Mouse (Mus musculus) hindlimb bud, embryonic 11.5 days (tissue): ENCODE results near the gene Bcl11b.

Experiments
- DNase-seq: peaks from one replicate; pipeline ENCODE4 v3.0.0-alpha.2; 2012; ENCODE audit warnings: low read depth, low spot score; ENCODE audit errors: extremely low spot score

The Bcl11b gene

DNA sequence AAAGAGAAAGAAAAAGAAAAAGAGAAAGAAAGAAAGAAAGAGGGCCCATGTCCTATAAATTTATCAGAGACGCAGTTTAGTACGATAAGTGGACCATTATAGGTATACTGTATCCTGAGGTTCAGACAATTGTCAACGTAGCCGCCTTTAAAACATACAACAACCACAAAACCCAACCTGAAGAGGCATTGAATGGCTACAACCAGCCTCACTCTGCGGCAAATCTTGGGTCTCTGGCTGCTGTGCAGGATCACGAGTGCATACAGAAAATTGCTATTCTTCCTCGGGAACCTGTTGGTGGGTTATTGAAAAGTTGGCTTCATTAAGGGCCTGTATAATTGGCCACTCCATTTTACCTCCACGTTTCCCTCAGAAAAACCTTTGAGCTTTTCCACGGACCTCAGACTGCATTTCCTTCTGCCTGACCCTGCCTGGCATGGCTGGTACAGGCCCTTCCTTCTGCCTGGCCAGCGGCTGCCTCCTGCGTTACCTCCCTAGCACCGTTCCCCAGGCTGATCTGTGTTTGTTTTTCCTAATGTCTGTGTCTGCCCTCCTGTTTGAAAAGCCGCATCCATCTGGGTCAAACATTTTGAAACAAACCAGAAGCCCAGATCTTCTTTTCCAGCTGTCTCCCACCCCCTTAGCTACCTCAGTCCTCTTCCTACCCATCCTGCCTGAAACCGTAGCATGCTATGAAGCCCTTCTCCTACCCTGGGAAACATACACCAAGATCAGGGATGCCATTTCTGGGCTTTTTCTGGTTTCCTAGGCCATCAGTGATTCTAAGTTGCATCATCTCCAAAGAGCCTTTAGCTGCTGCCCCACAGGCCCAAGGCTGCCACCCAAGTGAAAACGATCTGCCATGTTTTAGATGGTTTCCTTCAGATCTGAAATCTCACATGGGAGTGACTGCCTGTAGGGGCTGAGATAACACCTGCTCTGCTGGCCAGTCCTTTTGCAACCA is 3.4 kb downstream of the Bcl11b start:
- no peak for DNase-seq

DNA sequence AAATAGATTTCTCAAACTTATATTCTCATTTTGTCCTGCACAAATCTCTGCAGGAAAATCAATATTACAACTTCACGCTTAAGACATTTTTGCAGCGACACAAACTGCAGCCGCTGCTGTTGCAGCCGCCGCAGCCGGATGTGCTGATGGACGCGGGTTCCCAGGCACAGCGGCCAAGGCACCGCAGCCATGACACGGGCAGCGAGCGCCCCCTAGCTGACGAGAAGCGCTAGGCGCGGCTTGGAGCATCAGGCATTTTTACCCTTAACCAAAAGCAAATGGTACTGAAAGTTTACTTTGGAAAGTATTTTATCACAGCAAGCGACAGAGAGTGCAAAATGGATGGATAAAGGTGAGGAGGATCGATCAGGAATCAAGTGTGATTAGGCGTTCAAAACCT is 4.7 kb downstream of the Bcl11b start:
- no peak for DNase-seq

DNA sequence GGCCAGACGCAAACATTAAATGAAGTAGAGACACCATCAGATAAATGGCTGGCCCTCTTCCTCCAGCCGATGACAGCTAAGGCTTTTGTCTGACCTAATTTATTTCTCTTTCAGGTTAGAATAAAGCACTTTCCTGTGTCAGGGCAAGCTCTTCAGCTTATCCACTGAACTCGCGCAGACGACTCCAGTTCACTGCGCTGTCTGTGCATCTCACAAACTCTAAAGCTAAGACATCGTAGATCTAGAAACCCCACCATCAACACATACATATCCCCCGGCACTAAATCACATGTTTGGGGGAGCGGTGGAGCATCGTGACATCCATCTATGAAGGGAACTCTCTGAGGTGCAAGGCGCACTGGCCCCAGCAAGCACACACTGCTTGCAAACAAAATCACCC is 5.5 kb downstream of the Bcl11b start:
- no peak for DNase-seq

DNA sequence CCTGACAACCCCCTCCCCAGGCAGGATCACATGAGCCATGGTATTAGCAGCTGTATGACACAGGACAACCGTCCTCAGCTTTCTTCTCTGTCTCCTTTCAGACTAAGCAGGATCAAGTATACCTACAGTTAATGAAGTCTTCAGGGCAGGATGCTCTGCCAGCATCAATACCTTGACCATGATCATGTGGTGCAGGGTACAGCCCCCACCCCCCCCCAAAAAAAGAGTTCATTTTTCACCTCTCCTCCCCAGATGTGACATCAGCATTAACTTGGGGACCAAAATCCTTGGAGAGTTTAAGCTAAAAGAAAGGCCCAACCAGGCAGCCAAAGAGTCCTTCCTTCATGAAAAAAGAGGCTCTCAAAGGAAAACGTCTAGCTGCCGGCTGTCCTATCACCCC is 6.2 kb downstream of the Bcl11b start:
- no peak for DNase-seq

DNA sequence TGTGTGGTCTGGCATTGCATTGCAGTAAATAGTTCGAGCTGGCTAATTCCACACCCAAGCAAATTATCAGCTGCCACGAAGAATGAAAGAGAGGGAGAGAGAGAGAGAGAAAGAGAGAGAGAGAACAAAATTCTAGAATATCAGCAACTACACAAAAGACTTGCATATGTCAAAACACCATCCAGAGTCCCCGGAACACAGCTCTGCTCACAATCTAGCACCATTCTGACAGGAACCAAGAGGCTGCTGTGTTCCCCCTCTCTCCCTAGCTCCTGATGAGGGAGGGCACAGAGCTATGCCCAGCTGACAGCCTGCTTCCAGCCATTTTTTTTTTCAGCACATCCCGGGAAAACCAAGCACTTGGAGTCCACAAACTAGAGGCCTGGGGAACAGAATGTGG is 6.6 kb downstream of the Bcl11b start:
- DNase-seq, result no peak

DNA sequence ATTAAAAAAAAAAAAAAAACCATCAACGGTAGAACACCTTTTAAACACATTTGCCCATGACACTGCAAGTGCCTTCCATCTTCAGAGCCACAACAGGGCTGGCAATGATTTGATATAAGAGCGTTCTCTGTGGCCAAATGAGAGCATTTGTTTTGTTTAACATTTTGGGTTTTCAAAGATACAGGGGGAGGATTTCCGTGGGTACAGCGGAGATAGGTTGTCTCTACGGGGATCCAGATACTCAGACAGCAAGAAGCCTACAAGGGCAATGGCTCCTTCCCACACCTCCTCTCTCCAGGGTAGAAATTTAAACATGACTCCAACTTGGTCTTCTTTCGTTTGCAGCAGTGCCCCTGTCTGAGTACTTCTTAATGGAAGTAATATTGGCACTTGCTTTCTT is 7.2 kb downstream of the Bcl11b start:
- DNase-seq, result no peak

DNA sequence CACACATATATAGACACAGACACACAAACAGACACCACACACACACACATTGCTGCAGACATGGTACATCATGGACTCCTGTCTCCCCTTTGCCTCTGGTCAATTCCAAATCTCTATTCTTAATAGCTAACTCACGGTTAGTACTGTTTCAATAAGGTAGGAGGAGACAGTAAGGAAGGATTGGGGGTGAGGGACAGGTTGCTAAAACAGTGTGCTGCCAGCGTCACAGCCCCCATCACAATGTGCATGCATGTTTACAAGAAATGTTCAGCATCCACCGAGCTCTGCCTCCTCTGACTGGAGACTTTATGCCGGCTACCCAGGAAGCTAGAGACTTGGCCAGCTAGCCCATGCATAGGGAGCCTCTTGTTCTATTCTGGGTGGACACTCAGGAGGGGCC is 9.0 kb downstream of the Bcl11b start:
- DNase-seq, result no peak

DNA sequence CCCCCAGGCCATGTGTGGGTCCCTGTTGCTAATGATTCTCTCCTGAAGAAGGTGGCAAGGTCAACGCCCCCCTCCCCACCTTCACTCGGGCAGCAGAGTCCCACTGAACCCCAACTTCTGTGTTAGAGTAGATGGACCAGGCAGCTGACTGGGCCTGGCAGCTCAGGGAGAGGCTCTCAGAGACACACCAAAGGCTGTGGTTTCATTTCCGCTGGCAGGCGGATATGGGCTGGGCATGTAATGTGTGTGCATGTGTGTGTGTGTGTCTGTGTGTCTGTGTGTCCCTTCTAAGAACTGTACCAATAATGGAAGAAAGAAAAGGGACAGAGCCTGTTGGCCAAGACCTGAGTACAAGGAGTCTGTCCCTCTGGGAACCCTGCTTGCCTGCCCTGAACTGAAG is 10.4 kb downstream of the Bcl11b start:
- DNase-seq, result no peak

DNA sequence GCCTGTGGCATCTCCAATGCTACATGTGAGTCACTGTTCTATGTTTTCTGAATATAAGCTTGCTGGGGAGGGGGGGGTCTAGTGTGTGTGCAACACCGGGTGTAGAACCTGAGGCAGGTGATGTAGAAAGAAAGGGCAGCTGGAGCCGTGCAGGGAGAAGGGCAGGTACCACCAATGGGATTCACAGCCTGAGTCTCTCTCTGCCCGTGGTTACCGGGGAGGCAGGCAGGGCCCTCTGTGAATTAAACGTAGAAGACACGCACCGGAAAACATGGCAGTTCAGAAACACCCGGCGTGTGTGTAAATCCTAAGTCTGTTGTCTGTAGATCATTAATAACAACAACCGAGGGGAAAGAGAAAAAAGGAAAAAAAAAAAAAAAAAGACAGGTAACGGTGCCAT is 12.2 kb downstream of the Bcl11b start:
- DNase-seq, result no peak

DNA sequence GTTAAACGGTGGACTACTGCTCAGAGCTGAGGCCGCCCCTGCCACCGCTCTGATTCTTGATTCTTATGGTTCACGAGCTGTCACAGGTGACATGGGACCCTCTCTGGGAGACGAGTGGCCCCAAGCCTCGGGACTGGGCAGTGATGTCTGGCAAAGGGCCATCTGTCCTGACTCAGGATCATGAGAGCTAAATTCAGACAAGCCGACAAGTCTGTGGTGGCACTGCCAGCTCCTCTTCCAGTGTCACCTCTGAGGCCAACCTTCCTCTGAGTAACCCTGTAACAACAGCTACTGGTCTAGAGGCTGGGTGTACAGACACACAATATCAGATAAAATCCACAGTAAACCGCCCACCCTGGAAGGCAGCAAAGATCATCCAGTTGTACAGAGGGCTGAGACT is 20.2 kb downstream of the Bcl11b start:
- DNase-seq, result no peak

DNA sequence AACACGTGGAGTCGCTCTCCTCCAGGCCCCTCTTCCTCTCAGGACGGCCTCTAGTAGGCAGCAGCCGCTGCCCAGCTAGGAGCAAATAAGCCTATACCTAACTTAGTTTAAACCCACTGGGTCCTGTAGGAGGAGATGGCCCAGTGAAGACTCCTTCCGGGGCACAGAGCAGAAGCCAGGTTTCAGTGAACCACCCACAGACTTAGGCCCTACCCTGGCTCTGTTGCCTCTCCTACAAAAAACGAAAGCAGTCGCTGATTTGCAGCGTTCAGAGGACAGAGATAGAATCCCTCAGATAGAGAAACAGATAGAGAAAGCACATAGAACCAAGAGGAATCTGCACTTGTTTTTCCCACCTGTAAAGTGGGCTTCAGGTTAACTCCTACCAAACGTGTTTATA is 21.1 kb downstream of the Bcl11b start:
- DNase-seq, result no peak

DNA sequence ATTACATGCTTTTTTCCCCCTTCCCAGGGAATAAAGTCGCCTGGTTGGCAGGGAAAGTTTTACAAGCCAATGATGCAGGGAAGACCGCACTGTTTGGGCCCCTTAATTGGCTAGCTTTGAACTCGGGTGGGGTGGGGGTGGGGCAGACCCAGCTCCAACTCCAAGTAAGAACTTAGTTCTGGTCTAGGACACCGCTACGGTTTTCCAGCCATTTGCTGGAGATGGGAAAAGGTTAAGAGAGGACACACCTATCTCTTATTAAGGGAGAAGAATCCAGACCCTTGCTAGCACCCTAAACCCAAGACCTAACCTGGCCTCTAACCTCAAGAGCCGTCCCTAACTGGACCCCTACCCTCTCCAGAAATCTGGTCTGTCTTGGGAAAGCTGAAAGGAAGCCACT is 22.2 kb downstream of the Bcl11b start:
- no peak for DNase-seq

DNA sequence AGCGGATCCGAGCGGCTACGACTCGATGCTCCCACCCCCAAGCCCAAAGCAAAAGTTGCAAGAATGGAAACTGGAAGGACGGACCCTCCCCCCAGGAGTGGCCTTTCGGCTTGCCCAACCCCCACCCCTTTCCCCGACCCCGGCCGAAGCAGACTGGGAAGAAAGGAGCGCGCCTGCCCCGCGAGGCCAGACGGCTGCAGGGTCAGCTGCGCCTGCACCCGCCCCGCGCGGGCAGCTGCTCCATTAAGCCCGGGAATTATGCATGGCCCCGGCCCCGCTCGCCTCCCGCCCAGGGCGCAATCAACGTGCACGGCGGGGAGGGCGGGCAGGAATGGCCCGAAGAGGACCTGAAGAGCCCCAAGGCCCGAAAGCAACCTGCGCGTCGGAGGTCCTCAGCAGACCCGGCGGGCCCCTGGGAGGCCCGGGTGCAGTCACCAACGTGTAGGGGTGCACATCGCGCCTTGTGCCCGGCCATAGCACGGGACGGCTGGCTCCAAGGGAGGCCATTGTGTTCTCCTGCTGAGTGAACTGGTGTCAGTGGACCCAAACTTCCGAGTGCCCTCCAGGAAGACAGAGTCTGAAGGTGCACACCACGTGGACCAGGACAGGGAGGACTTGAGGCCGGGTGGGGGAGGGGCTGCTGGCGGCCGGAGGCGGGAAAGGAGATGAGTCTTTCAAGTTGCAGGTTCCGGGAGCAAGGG is 23.0 kb downstream of the Bcl11b start:
- no peak for DNase-seq

DNA sequence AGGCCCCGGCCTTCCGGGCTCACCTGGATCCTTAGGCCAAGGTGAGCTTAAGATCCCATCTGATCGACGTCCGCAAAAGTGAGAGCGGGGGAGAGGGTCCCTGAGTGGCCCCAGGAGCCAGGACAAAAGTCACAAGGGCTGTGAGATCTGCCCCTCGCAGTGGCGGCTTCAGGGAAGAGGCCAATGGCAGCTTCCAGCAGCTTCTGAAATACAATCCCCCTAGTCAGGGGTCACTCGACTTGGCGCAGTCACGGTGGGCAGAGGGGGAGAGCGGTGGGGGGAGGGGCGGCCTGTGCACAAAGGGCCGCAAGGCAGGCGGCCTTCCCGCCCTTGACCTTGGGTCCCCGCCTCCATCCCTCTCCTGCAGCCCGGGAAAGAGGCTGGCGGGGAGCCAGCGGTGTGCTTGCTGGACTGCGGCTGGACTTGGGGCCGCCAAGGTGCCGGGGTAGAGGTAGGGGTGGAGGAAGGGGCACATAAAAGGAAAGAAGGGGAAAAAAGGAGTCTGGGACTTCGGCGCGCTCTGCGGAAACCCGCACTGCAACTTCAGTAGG is 23.6 kb downstream of the Bcl11b start:
- no peak for DNase-seq

DNA sequence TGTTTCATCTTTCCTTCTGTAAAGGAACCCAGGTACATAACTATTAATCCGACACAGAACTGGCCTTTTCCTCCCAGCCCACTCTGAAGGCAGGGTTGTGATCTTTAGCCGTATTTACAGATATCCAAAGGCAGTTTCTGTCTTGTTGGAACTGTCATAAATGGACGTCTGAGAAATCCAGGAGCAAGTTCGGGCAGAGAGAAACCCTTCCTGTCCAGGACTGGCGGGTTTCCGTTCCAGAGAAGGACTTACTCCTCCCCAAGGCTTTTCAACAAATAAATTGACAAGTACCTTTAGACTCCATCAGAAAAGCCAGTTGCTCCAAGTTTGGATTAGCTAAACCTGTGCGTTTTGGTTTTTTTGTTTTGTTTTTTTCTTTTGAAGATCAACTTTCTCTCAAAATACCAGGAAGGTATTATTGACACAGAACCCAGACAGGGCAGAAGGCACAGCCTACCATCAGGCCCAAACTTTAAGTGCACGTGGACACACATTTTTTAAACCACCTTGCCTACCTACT is 24.6 kb downstream of the Bcl11b start:
- DNase-seq, result no peak

DNA sequence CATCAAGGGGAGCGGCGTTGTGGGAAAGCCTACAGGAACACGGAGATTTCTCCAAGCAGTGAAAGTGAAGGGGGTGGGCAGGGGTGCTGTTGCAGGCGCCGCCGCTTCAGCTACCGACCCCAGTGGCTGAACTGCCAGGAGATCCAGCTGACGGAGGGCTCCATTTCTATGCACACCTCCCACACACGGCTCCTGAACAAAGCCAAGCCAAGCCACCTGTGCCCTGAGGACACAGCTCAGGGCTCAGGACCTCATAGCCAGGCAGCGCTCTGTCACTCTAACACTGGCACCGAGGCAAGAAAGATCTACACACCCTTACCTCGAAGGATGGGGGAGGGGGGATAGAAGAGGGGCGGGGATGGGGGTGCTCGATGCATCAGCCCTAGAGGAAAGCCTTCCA is 25.3 kb downstream of the Bcl11b start:
- DNase-seq, result no peak

DNA sequence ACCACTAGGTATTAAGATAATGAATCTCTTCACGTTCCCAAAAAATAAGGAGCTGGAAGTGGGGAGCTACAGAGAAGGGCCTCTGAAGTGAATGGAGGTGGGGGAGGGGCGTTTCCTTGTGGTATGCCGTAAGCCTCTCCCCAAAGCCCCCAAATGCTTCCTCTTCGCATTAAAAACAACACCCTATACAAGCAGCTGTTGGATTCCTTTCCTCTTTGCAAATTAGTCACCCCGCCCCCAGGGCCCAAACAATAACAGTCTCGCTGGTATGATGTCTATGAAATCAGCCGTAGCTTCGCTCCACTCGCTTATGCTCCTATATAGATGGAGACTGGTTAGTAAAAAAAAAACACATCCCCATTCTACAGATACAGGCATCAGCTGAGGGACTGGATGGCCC is 25.9 kb downstream of the Bcl11b start:
- DNase-seq, result no peak

DNA sequence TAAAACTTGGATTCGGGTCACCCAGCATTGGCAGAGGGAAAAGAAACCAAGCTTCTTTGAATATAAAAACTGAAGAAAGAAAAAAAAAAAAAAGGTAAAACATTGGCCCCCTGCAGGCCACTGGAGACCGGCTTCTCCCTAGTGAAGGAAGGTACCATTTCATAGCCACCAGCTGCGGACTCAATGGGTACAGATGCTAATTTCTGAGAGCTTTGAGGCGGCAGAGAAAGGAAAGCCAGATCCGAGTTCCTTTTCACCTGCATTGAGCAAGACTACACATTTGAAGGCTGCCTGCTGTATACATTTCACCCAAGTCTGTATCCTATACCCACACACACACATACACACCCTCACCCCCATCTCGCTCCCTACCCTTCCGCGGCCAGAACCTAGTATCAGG is 26.3 kb downstream of the Bcl11b start:
- DNase-seq, result no peak

DNA sequence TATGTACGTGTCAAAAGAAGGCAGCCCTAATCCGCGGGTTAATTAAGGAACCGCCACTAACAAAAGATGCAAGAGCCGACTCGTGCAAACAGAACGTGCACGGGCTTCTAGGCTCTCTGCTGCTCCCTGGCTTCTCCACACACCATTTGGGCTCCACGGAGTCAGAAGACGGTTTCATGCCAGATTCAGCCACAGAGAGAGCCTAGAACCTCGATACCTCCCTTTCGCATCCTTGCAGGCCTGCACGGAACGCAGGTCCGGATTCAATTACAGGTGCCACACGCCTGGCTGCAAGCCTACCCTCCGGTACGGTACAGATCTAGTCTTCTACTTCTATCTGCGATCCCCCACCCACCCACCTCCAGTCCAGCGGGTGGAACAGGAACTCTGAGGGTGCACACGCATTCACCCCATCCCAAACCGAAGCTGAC is 26.8 kb downstream of the Bcl11b start:
- no peak for DNase-seq

DNA sequence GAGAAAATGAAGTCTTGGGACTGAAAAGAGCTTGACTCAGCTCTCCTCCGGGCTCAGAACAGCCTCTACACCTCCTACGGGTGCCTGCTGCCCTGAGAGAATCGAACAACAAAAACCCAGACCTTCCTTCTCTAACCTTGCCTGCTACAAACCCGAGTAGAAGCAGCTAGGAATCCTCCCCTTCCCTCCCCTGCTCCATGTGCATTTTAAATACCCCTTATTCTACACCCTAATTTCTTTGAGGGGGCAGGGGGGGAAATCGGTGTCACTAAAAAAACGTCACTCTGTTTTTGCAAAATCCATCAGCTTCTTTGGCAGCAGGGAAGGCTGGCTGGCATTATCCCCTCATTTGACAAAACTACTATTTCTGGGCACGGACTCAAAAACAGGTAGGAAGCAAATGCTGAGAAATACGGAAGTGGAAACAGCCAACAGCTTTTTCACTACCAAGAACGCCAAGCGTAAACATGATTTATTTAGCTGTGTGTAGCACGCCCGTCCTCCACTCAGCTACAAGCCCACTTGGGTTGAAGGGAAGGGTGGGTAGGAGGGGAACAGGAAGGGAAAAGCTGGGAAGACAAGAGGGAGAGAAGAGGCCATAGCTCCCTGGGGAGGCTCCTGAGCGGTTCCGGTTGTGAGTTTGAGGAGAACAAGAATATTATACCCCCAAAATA is 27.4 kb downstream of the Bcl11b start:
- no peak for DNase-seq

DNA sequence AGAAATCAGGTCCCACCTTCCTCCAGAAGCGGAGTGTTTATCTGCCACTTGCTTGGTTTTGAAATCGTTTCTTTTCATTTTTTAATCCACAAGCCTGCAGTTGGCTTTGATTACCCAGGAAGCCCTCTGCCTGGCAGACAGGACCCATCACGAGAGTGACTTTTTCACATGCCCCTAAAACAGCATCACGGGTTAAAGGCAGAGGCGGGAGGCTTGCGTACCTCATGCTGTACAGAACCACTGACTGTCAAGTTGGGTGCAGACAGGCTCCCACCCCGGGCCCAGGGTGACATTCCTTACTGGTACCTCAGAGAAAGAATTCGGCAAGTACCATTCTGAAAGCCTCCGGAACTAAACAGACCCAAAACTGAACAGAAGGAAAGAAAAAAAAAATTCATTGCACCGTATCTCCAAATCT is 27.9 kb downstream of the Bcl11b start:
- DNase-seq, result no peak
